ENCODE assay signal across 8 mouse cellular contexts in the genomic region with DNA sequence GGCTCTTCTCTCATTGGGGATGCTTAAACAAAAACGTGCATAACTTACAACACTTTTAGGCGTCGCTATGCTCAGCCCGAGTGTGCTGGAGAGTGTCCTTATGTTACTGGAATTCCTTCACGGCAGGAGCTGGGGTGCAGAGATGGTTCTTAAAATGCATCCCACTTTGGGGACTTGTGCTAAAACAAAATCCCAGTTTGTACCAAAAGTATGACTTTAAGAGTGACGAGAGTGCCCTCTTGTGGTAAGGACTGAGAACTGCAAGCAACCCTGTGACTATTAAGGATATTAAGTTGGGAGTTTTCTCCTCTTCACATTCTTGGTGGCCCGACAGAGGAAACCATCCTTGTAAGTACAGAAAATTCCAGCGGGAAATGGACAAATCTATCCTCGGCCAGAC.
A peak's percentile ranks its signal among the peaks of the same experiment; 100 is the strongest.
DNase-seq lines count a peak whose midpoint lies in the region; ATAC-seq and TF ChIP-seq lines count a peak whose summit lies in the region.

No protein-coding gene starts in this region.

- no peak overlapping the region for H3K4me3 ChIP-seq in CH12.LX (replicated peaks in 1 of 3; ENCODE audit: low read depth in 2 of 3, low read length in 2 of 3, poor library complexity in 1 of 3)
- H3K4me3 ChIP-seq in forebrain, embryonic 16.5 days (replicated peaks; ENCODE audit: low read length), result no peak overlapping the region

- H3K27ac ChIP-seq in CH12.LX (ENCODE audit: insufficient read depth, low read depth), result no peak overlapping the region
- no peak overlapping the region for H3K27ac ChIP-seq in forebrain, embryonic 16.5 days (ENCODE audit: low read length)

- H3K79me2 ChIP-seq in CH12.LX (replicated peaks; ENCODE audit: control insufficient read depth, extremely low read depth, insufficient read depth, poor library complexity, severe bottlenecking), result no peaks in the 10 kb centered on the region

- TF ChIP-seq EP300 in CH12.LX (IDR thresholded peaks at IDR 0.05; ENCODE audit: low read length), result no peak

- no peak for ATAC-seq in CD4-positive, CD25-positive, alpha-beta regulatory T cell, adult 4 months
- peak; percentile 49 for ATAC-seq in forebrain, embryonic 16.5 days

- peaks cover 3 to 9% of the 10 kb centered on the region in 2 experiments for H3K4me1 ChIP-seq in CH12.LX (ENCODE audit: control insufficient read depth in 1 of 2, insufficient read depth in 2 of 2)
- H3K4me1 ChIP-seq in forebrain, embryonic 16.5 days (replicated peaks; ENCODE audit: control insufficient read depth, insufficient read depth, low read length), result peaks cover 10% of the 10 kb centered on the region

- peak; percentile 66 for DNase-seq in CD4-positive, CD25-positive, alpha-beta regulatory T cell, adult 2 months (ENCODE audit: low read depth, low spot score)
- DNase-seq in CH12.LX (ENCODE audit: extremely low read depth), result peak; percentile 73
- DNase-seq in c-Kit-positive CD71-positive TER-119-positive erythroid progenitor cells, embryonic 14.5 days (ENCODE audit: low spot score), result peak; percentile 69
- peak; percentile 52 to 82 for DNase-seq in kidney, postnatal 25 days
- peak; percentile 22 to 35 for DNase-seq in lung, adult 18-20 months
- DNase-seq in right cerebral cortex, postnatal 25 days, result peak; percentile 67

- H3K4me2 ChIP-seq in CH12.LX (ENCODE audit: insufficient read depth, low read depth, poor library complexity, severe bottlenecking), result no peak overlapping the region
- no peak overlapping the region for H3K4me2 ChIP-seq in forebrain, embryonic 16.5 days (ENCODE audit: low read length)

- no peak for TF ChIP-seq POLR2A in CH12.LX (IDR thresholded peaks at IDR 0.05; ENCODE audit: low read depth, low read length)

- no peaks in the 10 kb centered on the region for H3K36me3 ChIP-seq in CH12.LX (replicated peaks in 1 of 2; ENCODE audit: control insufficient read depth in 1 of 2, insufficient read depth in 1 of 2, low read length in 1 of 2)
- no peaks in the 10 kb centered on the region for H3K36me3 ChIP-seq in forebrain, embryonic 16.5 days (ENCODE audit: control insufficient read depth, insufficient read depth)

- in situ Hi-C loops in CH12.LX (cut with MboI; ENCODE audit: low pct_ligation_motif_present, low pct_unique_long_range_greater_than_20kb, low sequenced_read_pairs), result no loop called here

- H3K27me3 ChIP-seq in CH12.LX (replicated peaks), result peaks cover 8% of the 10 kb centered on the region
- H3K27me3 ChIP-seq in forebrain, embryonic 16.5 days (replicated peaks; ENCODE audit: control insufficient read depth, insufficient read depth, low read length), result no peaks in the 10 kb centered on the region

- TF ChIP-seq CTCF in CH12.LX (conservative IDR thresholded peaks at IDR 0.05 in 1 of 2, IDR thresholded peaks at IDR 0.05 in 1 of 2; ENCODE audit: low read depth in 2 of 2, low read length in 2 of 2), result peak; percentile 96 to 100

- 18% methylated on average over 9 of the region's 9 CpGs for WGBS in forebrain, embryonic 16.5 days

- H3K9ac ChIP-seq in CH12.LX (ENCODE audit: insufficient read depth, low read depth), result no peak overlapping the region
- no peak overlapping the region for H3K9ac ChIP-seq in forebrain, embryonic 16.5 days (replicated peaks; ENCODE audit: low read depth, low read length)

- no peaks in the 10 kb centered on the region for H3K9me3 ChIP-seq in CH12.LX (replicated peaks; ENCODE audit: low read length)
- no peaks in the 10 kb centered on the region for H3K9me3 ChIP-seq in forebrain, embryonic 16.5 days (ENCODE audit: control insufficient read depth, low read length)

- peak; percentile 98 for TF ChIP-seq RAD21 in CH12.LX (IDR thresholded peaks at IDR 0.05; ENCODE audit: low read depth, low read length)

- dilution Hi-C loops in CH12.LX (cut with MboI; ENCODE audit: extremely low pct_ligation_motif_present, extremely low pct_unique_long_range_greater_than_20kb, low sequenced_read_pairs), result loop anchor here (25.0 kb wide), 1 partner anchor 157 kb away; no protein-coding TSS in a partner anchor

TF ChIP-seq in CH12.LX, 34 proteins besides CTCF, POLR2A, EP300 and RAD21:
- no peak for TF ChIP-seq E2F4 (IDR thresholded peaks at IDR 0.05; ENCODE audit: insufficient replicate concordance, low read depth, low read length)
- TF ChIP-seq ZKSCAN1 (IDR thresholded peaks at IDR 0.05; ENCODE audit: borderline replicate concordance, low read depth, low read length), result no peak
- TF ChIP-seq JUN (IDR thresholded peaks at IDR 0.05; ENCODE audit: insufficient read depth, low read depth, low read length), result no peak
- peak; percentile 83 for TF ChIP-seq SMC3 (IDR thresholded peaks at IDR 0.05; ENCODE audit: low read depth, low read length)
- TF ChIP-seq ZC3H11A (IDR thresholded peaks at IDR 0.05; ENCODE audit: low read depth, low read length), result peak; percentile 47; the same call in 1 of the 2 replicates
